Mouse (Mus musculus) CD8-positive naive resting alpha-beta T cell, adult 2 months (primary cell): ENCODE data around the gene Pde8b.

ENCODE experiments used
- DNase-seq, 2 experiments: peaks; one replicate each; pipeline ENCODE4 v3.0.0; 2022; ENCODE audit warnings: low read depth in 2 of 2, low spot score in 2 of 2

Pde8b gene

GRCm38 (mm10) chr13:95249511-95250456 is at the start of gene Pde8b:
Gene Pde8b, minus strand, starts transcription at chr13:95250336.
- DNase-seq, result no peak

GRCm38 (mm10) chr13:95291983-95292382 is 41.8 kb upstream of the Pde8b start:
- DNase-seq, result no peak

- no peak for DNase-seq
Measured at GRCm38 (mm10) chr13:95288027-95288426, 37.9 kb upstream of the Pde8b start.

- no peak for DNase-seq
Measured at GRCm38 (mm10) chr13:95286989-95287388, 36.9 kb upstream of the Pde8b start.

GRCm38 (mm10) chr13:95281740-95282673 is 31.9 kb upstream of the Pde8b start:
- DNase-seq, result no peak

DNA sequence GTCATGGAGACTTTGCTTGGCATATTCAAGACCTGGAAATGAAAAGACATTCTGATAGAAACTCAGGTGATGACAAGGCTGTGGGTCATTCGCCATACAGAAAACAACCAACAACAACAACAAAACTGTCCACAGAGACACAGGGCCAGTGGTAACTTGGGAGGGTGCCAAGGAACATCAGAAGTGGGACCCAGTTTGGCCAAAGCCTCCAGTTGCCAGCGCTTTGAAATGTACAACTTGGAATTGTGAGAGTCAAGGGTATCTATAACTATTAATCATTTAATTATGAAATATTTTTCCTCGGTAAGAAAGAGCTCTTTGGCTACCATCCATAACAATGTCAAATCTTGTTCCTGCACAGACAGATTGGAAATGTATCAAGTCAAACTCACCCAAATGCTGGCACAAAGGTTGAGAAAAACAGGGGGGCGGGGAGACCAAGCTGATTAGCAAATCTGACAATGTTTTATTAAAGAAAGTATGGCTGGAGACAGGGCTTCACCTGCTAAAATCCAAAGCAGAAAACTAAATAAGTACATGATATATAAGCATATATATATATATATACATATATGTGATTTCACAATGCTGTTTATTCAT is 28.4 kb upstream of the Pde8b start:
- DNase-seq, result no peak

GRCm38 (mm10) chr13:95264691-95265090 is 14.6 kb upstream of the Pde8b start:
- no peak for DNase-seq

GRCm38 (mm10) chr13:95260886-95261789 is 11.0 kb upstream of the Pde8b start:
- DNase-seq, result no peak

DNA sequence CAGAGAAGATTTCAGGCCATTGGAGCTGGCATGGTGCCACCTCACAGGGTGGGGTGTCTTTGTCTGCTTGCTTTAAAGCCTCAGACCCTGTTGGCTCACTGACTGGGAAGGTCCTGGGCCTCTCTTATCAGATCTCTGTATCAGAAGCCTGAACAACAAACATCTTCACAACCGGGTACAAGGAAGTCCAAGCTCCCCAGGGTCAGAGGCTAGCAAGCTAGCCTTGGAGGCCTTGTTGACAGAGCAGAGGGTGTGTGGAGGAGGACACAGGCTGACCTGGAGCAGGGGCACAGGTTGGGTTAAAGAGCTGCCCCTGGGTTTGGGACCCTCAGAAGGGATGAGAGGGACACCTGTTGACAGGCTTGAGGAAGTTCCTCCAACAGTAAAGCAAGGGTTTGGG is 10.3 kb upstream of the Pde8b start:
- no peak for DNase-seq

DNA sequence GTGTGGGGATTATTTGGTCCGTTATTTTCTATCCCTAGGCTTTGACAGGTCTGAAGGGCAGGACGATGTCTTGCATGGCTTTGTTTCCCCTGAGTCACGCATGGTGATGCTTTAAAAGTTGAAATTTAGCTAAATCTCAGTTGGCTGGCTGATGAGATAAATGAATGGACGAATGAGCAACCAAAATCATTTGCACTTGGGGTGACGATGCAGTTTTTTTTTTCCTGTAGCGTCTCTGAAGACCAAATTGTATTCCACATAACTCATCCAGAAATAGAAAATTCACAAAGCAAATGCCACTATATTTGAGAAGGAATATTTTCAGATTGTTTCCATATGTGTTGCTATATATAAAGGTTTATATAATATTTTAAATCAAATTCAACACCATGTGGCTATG is 6.9 kb upstream of the Pde8b start:
- no peak for DNase-seq

DNA sequence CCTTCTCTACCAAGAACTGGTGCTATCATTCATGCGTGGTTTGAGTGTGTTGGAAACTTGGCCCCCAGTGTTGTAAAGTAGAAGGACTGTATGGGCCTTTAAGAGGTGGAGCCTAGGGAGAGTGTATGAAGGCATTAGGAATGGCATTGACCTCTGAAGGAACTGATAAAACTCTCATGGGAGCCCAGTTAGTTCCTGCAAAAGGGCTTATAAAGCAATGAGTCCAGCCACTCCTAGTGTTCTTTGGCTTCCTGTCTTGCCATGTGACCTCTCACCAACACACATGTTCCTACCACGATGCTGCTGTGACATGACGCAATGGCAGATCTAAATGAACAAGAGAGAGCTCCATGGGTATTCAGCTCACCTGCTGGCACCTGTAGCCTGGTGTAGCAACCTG is 4.9 kb upstream of the Pde8b start:
- DNase-seq, result no peak

GRCm38 (mm10) chr13:95243026-95243425 is 7.1 kb downstream of the Pde8b start:
- no peak for DNase-seq

- DNase-seq, result no peak
Measured at GRCm38 (mm10) chr13:95237488-95237887, 12.6 kb downstream of the Pde8b start.

DNA sequence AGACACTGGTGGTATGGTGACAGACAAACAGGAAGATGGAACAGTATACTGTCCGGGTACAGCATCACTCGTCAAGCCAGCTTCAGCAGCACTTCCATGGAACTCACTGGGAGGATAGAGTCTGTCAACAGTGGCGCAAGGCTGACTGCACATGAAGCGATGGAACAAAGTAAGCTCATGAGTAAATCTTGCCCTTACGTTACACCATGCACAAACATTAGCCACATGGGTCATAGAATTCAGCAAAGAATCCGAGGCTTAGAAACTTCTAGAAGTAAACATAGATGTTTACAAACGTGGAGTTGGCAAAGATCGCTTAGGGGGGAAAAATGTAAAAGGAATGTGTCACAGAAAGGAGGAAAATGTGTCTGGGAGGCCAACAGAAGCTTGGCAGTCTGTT is 14.9 kb downstream of the Pde8b start:
- no peak for DNase-seq

- no peak for DNase-seq
Measured at GRCm38 (mm10) chr13:95231366-95232138, 18.6 kb downstream of the Pde8b start.

- no peak for DNase-seq
Measured at GRCm38 (mm10) chr13:95230326-95230725, 19.8 kb downstream of the Pde8b start.

DNA sequence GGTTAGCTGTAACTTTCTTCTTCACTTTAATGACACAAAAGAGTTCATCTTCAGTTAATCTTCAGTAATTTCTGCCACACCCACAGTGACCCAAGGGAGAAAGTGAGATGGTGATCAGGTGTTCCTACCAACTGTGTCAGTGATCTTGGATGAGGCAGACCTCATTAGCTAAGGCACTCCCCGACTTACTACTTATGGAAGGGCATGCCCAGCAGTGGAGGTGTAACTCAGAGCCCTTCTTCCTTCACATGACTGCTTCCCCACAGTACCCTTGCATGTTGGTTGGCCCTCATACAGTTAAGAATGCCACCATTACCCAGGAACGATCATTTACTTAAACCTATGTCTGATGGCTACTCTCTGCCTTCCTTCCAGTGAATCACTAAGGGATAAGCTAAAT is 25.6 kb downstream of the Pde8b start:
- no peak for DNase-seq

DNA sequence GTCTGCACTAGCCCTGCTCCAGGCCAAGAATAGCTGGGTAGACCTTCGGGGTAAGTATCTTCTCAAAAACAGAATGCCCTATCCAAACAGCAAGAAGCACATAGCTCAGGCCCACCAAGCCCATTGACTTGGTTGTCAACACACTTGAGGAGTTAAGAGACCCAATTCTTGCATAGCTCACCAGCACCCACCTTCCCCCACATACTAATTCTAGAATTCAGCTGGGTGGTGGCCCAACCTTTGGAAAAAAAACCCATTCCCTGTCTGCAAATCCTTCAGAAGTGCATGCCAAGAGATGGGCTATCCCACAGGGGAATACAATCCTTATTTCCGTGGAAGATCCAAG is 26.7 kb downstream of the Pde8b start:
- no peak for DNase-seq

- no peak for DNase-seq
Measured at GRCm38 (mm10) chr13:95222569-95223426, 27.3 kb downstream of the Pde8b start.
